Mouse (Mus musculus) bone marrow, adult 2 months (tissue): ENCODE results near the gene Eif4b.

Source experiments
- CTCF ChIP-seq: fragments of 200-500 bp; IDR thresholded peaks from 2 replicates; pipeline ENCODE4 v1.5.1; 2011; ENCODE audit warnings: low read length, control low read depth; ENCODE audit not compliant: control insufficient read depth, insufficient read depth
- POLR2A ChIP-seq: fragments of 200-500 bp; IDR thresholded peaks from 2 replicates; pipeline ENCODE4 v1.6.1; 2011; ENCODE audit warnings: low read depth, mild to moderate bottlenecking, control low read depth, low read length, borderline replicate concordance; ENCODE audit not compliant: control insufficient read depth

GRCm38 (mm10) chr15:102097991-102098555 is 24.5 kb downstream of the Eif4b start:
- no peak for TF ChIP-seq CTCF
- TF ChIP-seq POLR2A: no peak
